Mouse (Mus musculus): ENCODE measurements around the gene Dstyk.
"Not testable (repeated sequence)": the region's sequence is repeated elsewhere in the genome, so short reads cannot be mapped to it uniquely, and the experiment has no call there.

The Dstyk gene

DNA sequence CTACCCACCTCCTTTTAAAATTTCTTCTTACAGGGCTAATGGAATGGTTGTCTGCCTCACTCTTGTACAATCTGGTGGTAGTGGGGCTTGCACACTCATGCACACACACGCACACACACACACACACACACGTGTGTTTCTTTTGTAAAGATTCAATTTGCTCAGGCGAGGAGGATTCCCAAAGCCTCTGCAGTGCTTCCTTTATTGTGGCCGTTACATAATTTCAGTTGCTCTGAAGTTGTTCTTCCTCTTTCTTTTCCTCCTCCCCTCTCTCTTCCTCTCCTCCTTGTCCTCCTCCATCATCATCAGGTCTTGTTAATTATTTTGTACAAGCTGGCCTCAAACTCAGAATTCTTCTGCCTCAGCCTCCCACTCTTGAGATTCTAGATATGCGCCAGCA is 20.0 kb downstream of the Dstyk start:
- DNase-seq, result no peak

DNA sequence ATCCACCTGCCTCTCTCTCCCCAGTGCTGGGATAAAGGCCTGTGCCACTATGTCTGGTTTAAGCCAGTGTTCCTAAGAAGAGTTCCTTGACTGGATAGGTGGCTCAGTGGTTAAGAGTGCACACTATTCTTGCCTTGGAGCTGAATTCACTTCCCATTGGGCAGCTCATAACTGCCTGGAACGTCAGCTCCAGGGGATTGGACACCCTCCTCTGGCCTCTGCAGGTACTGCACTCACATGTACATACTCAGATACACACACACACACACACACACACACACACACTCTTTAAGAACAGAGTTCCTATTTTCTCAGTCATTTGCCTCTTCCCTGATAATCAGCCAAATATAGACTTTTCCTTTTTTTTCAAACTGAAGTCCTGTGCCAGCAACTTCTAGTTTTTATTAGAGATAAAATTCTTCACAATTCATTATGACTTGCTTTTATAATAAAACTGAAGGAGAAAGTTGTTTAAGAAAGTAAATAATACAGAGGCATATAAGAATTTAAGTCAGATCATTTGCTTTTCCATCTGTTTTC is 23.6 kb downstream of the Dstyk start:
- DNase-seq, result no peak

DNA sequence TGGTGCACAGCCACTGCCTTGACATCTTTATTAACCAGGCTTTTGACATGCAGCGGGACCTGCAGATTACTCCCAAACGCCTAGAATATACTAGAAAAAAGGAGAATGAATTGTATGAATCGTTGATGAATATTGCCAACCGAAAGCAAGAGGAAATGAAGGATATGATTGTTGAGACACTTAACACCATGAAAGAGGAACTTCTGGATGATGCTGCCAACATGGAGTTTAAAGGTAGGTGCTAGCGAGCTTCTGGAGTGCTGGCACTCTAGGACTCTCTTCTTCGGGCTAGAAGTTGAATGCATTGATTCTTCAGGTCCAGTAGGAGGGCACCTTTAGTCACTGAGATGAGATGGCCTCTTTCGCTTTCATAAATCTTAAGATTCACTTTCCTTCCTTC is 32.4 kb downstream of the Dstyk start:
- no peak for DNase-seq

DNA sequence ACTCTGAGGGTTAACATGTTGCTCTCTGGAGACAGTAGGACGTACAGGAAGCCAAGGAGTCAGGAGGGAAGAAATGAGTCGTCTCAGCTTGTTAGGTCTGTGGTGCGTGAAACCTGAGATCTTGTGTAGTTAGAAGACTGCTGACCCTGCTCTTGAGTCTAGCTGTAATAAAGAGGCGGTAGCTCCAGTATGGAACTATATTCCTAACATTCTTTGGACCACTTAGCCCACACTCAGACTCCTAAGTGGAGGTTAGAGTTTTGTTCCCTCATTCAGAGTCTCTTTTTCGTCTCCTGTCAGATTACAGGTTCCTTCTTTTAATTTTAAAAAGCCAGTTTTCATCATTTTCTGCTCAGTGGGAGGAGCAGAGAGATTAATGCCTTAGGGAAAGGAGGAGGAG is 47.3 kb downstream of the Dstyk start:
- no peak for DNase-seq

DNA sequence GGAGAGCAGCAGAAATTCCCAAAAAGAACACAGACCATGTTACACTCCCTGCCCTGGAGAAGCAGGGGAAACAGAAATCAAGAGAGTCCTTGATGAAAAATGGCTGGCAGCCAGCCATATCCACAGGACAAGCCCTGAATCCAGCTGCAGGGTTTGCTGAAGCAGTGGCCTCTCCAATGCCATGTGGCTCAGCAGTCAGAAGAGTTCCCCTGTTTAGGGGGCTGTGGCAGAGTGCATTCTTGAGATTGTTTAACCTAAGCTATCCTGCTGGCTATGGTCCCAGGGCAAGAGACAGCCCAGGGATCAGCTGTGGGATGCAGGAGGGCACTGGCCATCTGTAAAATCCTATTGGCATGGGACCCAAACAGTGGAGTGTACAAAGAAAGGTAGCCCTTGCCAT is 51.6 kb downstream of the Dstyk start:
- DNase-seq, result no peak

DNA sequence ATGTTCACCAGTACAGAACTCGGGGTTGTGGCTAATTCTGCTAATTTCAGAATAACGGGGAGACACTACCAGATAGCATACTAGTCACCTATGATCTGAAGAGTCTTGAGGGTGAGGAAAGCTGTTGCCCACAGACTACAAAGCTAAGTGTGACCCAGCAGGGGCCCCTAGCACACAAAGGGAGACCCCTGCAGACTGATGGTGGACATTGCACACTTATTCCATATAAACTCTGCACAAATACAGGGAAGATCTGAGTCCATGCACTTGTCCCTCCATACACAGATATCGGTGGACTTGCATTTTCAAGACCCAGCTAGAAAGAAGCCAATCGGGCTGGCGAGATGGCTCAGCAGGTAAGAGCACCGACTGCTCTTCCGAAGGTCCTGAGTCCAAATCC is 52.2 kb downstream of the Dstyk start:
- DNase-seq, result no peak

DNA sequence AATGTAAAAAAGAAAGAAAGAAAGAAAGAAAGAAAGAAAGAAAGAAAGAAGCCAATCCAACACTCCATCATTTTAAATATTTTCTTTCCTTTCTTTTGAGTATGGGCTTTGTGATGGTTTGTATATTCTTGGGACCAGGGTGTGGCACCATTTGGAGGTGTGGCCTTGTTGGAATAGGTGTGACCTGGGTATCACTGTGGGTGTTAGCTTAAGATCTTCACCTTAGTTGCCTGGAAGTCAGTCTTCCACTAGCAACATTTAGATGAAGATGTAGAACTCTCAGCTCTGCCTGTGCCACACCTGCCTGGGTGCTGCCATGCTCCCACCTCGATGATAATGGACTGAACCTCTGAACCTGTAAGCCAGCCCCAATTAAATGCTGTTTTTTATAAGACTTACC is 52.7 kb downstream of the Dstyk start:
- DNase-seq, result not testable (repeated sequence)

DNA sequence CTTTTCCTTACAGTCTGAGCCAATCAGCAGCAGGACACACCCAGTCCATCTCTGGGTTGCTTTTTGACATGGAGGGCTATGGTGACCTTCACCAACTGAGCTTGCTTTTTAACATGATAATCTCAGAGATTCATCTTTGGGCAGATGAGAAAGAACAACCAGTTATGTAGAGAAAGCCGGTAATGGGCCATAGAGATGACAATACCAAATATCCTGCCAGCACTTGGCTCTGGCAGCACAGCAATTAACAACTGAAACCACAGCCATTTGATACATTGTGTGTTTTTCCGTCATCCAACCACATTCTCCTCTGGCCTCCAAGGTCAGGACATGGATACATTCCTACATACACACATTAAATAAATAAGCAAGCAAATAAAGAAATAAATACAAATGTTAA is 53.7 kb downstream of the Dstyk start:
- DNase-seq, result no peak

DNA sequence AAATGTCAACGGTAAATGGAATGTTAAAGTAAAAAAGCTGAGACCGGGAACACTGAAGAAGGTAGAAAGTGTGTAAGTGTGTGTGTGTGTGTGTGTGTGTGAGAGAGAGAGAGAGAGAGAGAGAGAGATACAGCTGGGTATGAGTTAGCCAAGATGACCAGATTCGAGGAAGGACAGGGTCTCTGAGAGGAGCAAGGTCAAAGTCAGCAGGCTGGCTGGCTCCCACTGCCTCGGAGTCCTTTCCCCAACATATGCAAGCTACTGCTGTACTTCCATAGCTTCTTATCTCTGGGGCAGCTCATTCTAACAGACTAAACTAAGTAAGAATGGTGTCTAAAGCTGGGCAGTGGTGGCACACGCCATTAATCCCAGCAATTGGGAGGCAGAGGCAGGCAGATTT is 54.1 kb downstream of the Dstyk start:
- no peak for DNase-seq

DNA sequence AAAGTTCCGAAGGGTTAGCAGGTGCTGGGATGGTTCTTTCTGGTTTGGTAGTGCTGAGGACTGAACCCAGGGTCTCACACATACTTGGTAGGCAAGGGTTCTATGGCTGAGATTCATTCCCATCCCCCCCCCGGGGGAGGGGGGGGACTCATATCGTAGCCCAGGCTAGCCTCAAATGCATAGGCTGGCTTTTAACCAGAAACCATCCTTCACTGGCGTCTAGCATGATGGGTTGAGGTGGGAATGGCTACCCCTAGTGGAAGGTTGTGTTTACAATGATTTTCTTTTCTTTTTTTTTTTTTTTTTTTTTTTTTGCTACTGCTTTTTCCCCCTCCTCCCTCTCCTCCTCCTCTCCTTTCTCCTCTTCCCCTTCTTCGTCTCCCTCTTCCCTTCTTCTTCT is 55.2 kb downstream of the Dstyk start:
- no peak for DNase-seq

DNA sequence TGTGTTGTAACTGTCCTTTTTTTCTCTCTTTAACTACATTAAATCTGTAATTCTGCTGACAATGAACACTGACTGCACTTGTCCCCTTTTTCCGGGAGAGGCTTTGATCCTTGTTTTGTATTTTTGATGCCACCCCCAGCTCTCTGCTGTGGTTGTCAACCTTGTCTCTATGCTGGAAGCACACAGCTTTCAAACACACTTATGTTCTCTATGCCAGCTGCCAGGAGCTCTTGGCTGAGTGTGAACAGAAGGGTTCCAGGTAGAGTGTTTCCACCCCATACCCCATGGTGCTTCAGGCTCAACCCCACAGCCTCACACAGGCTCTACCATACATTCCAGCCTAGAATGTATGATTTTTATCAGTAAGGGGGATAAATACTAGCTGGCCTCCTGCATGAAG is 57.1 kb downstream of the Dstyk start:
- no peak for DNase-seq

DNA sequence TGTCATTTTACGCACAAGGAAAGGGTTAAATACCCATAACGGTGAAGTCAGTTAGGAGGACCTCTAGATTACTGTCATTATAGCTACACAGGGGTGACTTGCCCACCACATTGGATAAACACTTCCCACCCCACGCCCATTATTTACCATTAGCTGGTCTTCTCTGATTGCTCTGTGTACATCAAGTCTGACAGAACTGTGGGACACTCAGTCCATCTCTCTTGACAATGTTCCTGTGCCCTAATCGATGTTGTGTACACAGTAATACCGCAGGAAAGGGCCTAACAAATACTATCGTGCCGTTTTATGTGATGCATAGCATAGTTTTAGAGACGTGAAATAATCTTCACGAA is 59.2 kb downstream of the Dstyk start:
- no peak for DNase-seq

DNA sequence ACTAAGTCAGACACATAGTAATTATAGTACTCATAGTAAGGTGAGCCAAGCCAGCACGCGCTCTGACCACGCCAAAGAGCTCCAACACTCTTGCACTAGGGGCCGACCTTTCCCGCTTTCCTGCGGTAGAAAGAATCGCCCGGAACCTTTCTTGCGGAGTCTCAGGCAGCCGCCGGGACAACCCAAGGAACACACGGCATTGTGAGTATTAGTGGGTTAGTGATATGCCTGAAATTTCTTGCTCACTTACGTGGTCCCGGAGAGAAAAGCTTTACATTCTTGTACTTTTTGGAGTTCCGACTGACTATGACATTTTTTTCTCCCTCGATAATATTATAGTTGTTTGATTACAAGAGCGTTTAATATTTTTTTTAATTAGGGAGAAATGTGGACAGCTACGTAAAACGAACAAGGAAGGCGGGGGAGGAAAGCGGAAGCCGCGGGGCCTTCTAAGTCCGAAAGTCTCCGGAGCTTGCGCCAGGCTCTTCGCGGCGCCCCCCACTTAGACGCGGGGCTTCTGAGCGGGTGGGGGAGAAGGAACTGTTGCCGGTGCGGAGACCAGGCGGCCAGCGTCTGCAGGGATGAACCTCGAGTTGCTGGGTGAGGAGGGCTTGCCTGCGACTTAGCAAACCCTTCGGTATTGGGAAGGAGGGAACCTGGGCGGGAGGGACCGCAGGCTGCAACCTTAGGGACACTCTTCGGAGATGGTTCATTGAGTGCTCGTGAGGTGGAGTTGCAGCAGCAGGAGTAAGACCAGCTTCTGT is 59.8 kb downstream of the Dstyk start, which contains the start of gene Rbbp5:
TSS of gene Rbbp5 (plus strand) at position 438 of the 764 bp plus-strand sequence.
- peak; percentile 82 to 89 for DNase-seq

DNA sequence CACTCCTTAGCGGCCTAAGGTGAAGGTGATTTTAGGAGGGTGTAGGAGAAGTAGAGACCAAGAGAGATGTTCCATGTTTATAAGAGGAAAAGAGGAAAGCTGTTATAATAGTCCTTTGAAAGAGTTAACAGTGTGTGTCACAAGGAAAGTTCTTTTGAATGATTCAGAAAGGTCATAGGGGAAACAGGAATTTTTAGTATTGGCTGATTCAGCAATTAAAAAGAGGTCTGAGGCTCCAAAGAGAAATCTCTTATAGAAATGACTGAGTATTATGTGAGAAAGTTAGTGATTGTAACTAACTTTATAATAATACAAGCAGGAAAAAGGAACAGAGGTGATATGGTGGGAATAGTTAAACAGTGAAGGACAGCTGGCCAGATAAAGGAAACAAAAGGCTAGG is 62.1 kb downstream of the Dstyk start:
- DNase-seq, result no peak

DNA sequence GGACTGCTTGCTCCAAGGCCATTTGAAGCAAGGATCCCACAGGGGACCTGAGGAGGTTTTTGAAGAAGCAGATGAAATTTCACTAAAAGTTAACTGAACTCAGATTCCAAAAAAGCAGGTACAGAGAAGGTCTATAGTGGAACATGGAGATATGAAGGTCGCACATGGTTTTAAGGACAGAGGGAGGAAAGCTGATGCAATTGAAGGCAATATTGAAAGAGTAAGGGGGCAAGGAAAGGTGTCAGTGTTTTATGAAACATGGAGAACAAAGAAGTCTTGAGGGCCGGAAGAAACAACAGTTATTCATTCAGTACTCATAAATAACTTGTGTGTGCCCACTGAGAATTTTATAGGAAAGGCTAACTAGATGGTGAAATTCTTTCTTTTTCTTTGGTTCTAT is 64.3 kb downstream of the Dstyk start:
- DNase-seq, result no peak

DNA sequence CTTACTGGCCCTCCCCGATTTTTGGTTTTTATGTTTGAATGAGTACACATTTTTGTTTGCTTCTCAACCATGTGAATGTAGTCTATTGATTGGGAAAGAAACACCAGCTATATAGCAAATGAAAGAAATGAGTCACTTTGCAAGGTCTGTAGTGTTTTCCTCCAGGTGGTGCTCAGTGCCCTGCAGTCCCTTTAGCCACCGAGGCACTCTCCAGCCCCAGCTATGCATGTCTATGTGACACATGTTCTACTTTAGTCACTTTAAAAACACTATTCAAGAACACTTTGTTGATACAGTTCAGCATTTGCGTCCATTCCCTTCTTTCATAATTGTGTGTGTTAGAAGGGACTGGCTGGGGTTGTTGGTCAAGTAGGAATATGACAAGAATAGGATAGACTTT is 65.9 kb downstream of the Dstyk start:
- DNase-seq, result no peak

DNA sequence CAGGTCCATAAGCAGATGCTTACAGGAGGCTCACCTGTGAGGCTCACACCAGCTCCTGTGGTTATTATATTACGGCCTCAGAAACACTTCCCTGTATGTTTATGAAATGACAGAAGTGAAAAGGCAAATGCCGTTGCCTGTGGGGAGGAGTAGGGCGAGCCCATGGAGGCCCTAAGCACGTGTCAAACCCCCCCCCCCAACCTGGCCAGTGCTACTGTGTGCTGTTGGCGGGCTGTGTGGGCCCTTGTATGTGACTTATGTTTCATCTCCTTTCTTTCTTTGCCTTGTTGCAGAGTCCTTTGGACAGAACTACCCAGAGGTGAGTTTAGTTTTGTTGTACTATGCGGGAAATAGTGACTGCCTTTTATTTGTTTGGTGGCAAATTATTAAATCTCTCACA is 66.4 kb downstream of the Dstyk start:
- no peak for DNase-seq

DNA sequence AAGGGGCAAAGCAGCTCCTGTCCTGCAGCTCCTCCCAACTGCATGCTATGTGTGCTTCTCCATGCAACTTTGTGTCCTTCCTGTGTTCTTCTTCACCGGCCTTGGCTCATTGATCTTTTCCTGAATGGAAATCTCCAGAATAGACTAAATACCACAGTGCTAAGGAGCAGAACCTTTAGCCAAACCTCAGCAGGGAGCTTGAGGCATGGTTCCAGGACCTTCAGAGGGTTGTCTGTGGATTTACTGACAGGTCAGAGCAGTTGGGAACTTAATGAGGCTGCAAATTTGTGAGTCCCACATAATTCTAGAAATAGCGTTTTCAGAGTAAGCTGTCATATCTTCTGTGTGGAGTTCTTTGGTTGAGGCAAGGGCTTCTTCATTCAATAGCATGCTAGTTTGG is 83.2 kb downstream of the Dstyk start:
- no peak for DNase-seq

DNA sequence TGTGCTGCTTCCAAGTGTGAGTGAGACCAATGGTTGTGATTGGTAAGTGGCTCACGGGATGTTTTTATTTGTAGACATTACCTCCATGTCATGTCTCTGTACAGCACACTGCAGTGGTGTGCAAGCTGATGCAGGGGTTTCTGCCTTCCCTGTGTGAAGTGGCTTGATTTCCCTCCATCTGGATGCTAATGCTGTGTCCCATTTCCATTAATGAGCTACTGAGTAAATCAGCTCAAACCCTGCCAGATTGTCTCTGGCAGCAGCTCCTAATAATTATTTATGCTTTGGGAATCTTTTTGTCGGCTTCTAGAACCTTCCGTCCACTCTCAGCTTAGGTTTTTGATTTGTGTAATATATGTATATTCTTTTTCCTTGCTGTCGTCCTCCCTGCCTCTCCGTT is 87.8 kb downstream of the Dstyk start:
- no peak for DNase-seq

DNA sequence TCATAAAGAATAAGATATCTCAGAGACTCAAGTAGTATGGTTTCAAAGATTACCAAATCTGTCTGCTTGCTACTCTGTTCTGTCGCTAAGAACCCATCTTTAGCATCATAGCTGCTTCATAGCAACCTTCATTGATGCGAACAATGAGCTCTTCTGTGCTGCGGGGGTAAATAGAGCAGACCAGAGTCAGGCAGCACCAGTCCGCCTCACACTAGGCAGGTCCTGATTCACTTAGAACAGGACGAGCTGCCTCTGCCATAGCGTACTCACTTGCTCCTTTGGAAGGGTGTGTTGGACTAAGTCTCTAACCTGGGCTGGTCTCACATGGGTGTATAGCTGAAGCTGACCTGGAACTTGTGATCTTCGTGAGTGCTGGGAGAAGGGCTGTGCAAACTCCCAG is 88.7 kb downstream of the Dstyk start, which contains the start of gene Tmem81:
TSS of gene Tmem81 (plus strand) at position 173 of the 400 bp plus-strand sequence.
- no peak for DNase-seq

DNA sequence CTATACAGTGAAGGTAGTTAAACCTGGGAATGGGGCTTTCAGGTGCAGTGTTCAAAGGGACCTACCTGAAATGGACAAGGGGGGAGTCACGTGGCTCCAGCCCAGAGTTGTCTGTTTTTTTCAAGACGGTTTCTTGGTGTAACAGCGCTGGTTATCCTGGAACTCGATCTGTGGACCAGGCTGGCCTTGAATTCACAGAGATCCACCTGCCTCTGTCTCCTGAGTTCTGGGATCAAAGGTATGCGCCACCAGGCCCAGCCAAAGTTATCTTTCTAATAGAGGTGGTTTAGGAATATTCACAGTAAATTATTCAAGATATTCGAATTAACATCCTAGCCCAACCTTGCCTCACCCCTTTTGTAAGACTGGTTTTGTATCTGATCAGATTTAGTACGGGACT is 89.3 kb downstream of the Dstyk start:
- no peak for DNase-seq

DNA sequence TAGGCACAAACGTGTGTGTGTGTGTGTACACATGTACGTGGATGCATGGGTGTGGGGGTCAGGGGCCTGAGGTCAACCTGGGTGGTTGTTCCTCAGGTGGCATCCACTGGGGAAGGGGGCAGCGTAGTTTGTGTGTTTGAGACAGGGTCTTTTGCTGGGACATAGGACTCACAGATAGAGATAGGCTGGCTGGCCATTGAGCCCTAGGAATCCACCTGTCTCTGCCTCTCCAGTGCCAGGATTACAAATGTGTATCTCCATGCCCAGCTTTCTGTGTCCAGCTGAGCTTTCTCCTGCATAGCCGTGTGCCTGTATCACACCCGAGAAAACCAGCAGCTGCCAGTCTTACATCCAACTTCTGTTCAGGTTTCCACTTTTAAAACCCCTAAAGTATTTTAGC is 92.4 kb downstream of the Dstyk start:
- no peak for DNase-seq

DNA sequence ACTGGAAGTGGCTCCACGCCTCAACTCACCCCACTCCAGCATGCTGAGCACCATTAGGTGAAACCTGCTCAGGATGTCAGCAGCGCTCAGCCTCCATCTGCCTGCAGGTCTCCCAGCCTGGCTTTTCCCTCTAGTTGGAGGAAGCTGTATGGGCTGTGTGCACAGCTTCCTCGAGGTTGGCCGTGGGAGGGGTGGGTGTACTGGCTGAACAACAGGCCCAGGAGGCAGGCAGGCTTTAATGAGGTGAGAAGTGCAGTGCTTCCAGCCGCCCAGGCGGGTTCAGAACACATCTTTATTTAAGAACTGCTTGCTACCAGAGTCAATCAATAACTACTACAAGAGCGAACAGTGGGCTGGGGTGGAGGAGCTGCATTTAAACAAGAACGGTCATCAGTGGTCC is 94.2 kb downstream of the Dstyk start:
- no peak for DNase-seq

DNA sequence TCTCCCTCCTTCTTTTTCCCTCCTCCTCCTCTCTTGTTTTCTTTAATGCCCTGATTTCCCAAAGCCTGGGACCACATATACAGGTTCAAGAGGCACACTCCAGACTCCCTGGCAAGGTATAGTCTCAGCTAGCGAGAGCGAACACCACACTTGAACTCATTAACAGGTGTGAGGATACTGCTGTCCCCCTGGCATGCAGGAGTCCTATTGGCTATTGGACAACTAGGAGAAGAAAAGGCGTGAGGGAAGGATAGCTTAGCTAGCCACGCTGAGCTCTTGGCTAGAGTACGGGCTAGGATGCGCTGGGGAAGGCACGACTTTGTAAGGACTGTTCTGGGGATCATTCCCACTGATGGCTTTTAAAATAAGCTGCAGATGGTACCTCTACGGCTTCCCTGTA is 94.8 kb downstream of the Dstyk start:
- DNase-seq, result no peak

DNA sequence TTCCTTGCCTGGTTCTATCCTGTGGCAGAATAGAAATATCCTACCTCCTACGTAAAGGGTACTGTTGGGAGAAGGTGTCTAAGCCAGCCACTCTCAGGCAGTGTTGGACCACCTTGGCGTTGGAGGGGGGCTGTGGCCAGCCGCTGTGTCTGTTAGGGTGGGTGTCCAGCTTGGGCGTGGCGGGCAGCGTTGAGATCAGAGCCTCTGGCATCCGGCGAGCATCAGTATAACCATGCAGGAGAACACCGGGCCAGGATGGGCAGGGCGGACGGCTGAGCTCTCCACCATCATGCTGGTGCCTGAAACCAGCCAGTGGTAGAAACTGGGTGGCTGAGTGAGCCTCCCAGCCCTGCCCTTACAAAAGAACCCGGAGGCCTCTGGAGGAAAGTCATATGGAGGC is 98.0 kb downstream of the Dstyk start:
- no peak for DNase-seq
